Mouse (Mus musculus): ENCODE results near the gene Caskin1. TPM values are rescaled to one million over a fixed set of nuclear protein-coding genes. Genes with fewer than 3 reads are reported as not detected.

The Caskin1 gene
- polyA plus RNA-seq (2012; rRNA removed) = 1.7 and 2.1 TPM in 2 replicates

DNA sequence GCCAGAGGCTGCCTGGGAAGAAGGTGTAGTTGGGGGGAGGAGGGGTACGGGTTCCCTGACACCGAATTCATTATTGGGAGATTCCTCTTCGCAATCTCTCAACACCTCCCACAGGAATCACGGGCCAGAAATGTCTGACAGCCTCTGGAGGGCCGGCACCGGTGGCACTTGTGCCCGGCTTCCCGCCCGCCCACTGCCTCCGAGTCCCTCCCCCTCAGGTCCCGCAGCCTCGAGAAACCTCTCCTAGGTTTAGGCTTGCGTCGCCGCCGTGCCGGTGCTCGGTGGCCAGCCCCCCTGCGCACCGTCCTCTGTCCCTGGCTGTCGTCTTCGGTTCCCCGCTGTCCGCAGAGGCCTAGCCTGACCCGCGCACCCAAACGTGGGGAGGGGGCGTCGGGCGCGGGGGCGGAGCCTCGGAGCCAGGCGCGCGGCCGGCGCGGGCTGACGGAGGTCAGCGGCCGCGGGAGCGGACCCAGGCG, at the start of gene Caskin1:
TSS of gene Caskin1 (plus strand) at position 416 of the 476 bp plus-strand sequence.
- WGBS = 2% methylated on average over 45 of the region's 45 CpGs
- no peak for TF ChIP-seq CTCF (IDR thresholded peaks at IDR 0.05; ENCODE audit: insufficient read depth, low read length)
- TF ChIP-seq POLR2A (IDR thresholded peaks at IDR 0.05; ENCODE audit: borderline replicate concordance, extremely low read depth, low read depth, low read length) = no peak
- H3K4me3 ChIP-seq (replicated peaks; ENCODE audit: extremely low read depth, low read depth, low read length) = peak within 1 kb of the TSS; percentile 56
- H3K4me1 ChIP-seq (ENCODE audit: control insufficient read depth, insufficient read depth, low read length) = no peaks in the 10 kb centered on the region
- peak; percentile 22 for DNase-seq

DNA sequence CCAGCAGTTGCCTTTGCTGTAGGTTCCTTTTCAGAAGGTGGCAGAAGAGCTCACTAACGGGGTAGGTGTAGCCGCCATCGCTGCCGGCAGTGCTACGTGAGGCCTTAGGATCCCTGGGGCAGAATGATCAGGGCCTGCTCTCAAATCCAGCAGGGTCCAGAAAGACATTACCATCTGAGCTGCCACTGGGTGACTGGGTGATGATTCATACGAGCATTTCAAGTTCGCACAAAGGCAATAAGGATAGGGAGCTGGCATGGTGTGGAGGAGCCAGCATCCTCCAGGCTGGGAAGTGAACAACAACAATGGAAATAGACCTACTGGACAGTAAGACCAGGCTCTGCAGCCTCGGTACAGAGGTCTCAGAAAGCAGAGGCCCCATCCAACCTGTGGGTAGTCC, 48.0 kb upstream of the Caskin1 start:
- H3K4me3 ChIP-seq (replicated peaks; ENCODE audit: extremely low read depth, low read depth, low read length) = no peak overlapping the region
- TF ChIP-seq POLR2A (IDR thresholded peaks at IDR 0.05; ENCODE audit: borderline replicate concordance, extremely low read depth, low read depth, low read length) = no peak
- TF ChIP-seq CTCF (IDR thresholded peaks at IDR 0.05; ENCODE audit: insufficient read depth, low read length) = no peak
- no peaks in the 10 kb centered on the region for H3K4me1 ChIP-seq (ENCODE audit: control insufficient read depth, insufficient read depth, low read length)
- WGBS = 88% methylated on average over 8 of the region's 8 CpGs
- DNase-seq = no peak

DNA sequence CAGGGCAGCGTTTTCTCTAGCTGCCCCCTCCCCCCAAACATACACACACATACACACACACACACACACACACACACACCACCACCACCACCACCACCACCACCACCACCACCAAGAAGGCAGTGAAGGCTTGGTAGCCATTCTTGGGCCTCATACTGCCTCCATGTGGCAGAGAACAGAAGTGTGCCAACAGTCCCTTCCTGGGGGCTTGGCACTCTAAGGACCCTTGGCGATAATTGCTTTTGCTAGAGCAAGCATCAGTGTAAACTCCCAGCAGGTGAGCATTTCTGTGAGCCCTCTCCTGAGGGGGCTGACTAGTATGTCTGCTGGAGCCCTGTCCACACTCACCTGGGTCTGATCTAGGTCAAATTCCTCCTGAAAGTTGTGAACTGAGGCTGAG, 47.3 kb upstream of the Caskin1 start:
- no peak for TF ChIP-seq POLR2A (IDR thresholded peaks at IDR 0.05; ENCODE audit: borderline replicate concordance, extremely low read depth, low read depth, low read length)
- peak; percentile 22; the same call in 1 of the 2 replicates for TF ChIP-seq CTCF (IDR thresholded peaks at IDR 0.05; ENCODE audit: insufficient read depth, low read length)
- Histone ChIP-seq H3K4me3 (replicated peaks; ENCODE audit: extremely low read depth, low read depth, low read length) (no peak overlapping the region), H3K4me1 (ENCODE audit: control insufficient read depth, insufficient read depth, low read length) (no peaks in the 10 kb centered on the region)
- WGBS = 49% methylated on average over 2 of the region's 2 CpGs
- DNase-seq = no peak

DNA sequence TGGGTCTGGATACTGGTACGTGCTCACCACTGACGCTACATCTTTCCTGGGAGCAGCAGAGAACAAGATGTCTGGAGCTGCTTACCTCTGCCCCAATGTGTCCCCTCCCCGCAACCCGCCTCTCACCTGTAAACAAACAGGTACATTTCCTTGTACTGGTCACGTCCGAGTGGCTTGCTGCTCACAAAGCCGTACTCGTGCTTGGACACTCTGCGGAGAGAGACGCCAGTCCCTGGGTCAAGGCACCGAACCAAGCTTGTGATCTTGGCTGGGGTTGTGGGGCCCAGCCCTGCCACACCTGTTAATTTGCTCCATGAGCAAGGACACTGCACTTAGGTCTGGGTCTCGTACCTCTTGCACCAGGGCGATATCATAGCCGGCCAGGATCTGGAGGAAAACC, 46.3 kb upstream of the Caskin1 start:
- Histone ChIP-seq H3K4me1 (ENCODE audit: control insufficient read depth, insufficient read depth, low read length) (no peaks in the 10 kb centered on the region), H3K4me3 (replicated peaks; ENCODE audit: extremely low read depth, low read depth, low read length) (no peak overlapping the region)
- TF ChIP-seq CTCF (IDR thresholded peaks at IDR 0.05; ENCODE audit: insufficient read depth, low read length) = no peak
- TF ChIP-seq POLR2A (IDR thresholded peaks at IDR 0.05; ENCODE audit: borderline replicate concordance, extremely low read depth, low read depth, low read length) = no peak
- WGBS = 87% methylated on average over 14 of the region's 14 CpGs
- DNase-seq = no peak

DNA sequence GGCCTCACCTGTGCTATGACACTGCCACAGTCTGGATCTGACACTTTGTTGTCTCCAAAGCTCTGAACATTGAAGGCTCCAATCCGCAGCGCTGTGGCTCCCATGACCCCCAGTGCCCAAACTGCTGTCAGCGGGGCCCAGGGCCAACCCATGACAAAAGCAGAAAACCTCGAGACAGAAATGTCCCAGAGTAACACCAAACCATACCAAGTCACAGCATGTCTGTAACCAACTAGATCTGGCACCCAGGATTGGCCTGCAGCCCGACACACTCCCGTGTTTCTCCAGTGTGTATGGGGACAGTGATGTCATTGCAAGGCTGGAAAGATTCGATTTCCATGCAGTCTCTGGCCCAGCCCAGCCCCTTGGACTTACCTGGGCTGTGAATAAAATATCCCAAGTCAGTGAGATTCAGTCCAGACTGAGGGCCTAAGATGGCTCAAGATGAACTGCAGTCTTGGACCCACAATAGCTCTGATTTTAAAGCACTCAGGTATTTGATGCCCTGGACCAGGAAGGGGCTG, 45.7 kb upstream of the Caskin1 start, which contains the start of gene Dnase1l2:
TSS of gene Dnase1l2 (minus strand) at position 474 of the 524 bp plus-strand sequence.
- TF ChIP-seq CTCF (IDR thresholded peaks at IDR 0.05; ENCODE audit: insufficient read depth, low read length) (no peak), POLR2A (IDR thresholded peaks at IDR 0.05; ENCODE audit: borderline replicate concordance, extremely low read depth, low read depth, low read length) (no peak)

DNA sequence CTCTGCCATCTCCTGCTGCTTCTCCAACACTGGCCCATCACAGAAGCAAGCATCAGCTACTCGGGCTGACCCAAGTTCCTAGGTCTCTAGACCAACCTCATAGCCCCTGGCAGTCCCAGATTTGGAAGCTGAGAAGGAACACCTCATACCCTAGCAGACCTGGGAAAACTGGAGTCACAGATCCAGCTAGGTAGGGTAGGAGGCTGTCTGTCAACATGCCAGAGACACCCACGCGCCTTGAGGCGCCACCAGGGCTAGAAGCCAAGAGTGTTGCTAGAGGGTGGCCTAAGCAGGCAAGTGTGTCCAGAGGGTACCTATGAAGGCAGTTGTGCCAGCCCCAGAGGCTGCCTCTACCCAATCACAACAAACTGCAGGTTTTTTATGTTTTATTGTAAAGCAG, 45.0 kb upstream of the Caskin1 start:
- no peak for DNase-seq
- no peaks in the 10 kb centered on the region for H3K4me1 ChIP-seq (ENCODE audit: control insufficient read depth, insufficient read depth, low read length)
- 86% methylated on average over 4 of the region's 4 CpGs for WGBS
- no peak overlapping the region for H3K4me3 ChIP-seq (replicated peaks; ENCODE audit: extremely low read depth, low read depth, low read length)
- TF ChIP-seq POLR2A (IDR thresholded peaks at IDR 0.05; ENCODE audit: borderline replicate concordance, extremely low read depth, low read depth, low read length) = no peak
- TF ChIP-seq CTCF (IDR thresholded peaks at IDR 0.05; ENCODE audit: insufficient read depth, low read length) = no peak

More for the DNA sequence above, 45.7 kb upstream of the Caskin1 start, which contains the start of gene Dnase1l2:
- WGBS = 64% methylated on average over 7 of the region's 7 CpGs
- no peak for DNase-seq
- Histone ChIP-seq H3K4me1 (ENCODE audit: control insufficient read depth, insufficient read depth, low read length) (no peaks in the 10 kb centered on the region), H3K4me3 (replicated peaks; ENCODE audit: extremely low read depth, low read depth, low read length) (no peak within 1 kb of the TSS)

DNA sequence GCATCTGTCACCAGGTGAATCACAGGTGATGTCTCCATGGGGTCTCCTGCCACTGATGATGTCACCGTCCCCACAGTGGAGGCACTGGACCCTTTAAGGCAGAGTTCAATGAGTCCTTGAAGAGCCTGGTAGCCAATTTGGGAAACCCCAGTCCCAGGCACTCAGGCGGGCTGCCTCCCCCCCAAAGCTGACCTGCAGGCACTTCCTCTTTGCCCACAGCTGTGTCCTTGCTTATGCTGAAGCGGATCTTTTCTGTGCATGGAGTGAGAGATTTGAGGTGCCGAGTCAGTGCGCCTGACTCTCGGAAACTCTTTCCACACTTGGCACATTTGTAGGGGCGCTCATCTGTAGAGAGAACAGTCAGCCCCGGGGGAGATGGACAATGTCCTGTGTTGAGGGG, 41.8 kb upstream of the Caskin1 start:
- Histone ChIP-seq H3K4me3 (replicated peaks; ENCODE audit: extremely low read depth, low read depth, low read length) (no peak overlapping the region), H3K4me1 (ENCODE audit: control insufficient read depth, insufficient read depth, low read length) (no peaks in the 10 kb centered on the region)
- DNase-seq = no peak
- WGBS = 95% methylated on average over 8 of the region's 8 CpGs
- TF ChIP-seq POLR2A (IDR thresholded peaks at IDR 0.05; ENCODE audit: borderline replicate concordance, extremely low read depth, low read depth, low read length) = no peak
- no peak for TF ChIP-seq CTCF (IDR thresholded peaks at IDR 0.05; ENCODE audit: insufficient read depth, low read length)

DNA sequence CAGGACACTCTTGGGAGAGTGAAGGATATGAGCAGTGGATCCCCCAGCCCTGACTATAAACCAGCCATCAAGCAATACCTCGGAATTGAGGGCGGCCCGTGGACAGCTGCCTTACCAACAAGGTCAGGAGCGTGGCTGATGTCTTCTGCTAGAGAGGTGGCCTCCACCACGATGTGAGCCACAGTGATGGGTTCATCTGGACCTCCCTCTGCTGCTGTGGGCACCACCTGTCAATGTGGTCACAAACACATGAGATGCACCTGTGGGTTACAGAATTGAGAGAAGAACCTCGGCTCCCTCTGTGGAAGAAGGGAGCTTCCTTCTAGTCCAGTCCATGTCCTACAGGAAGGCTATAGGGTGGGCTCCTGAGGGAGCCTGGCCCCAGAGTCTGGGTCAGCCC, 38.9 kb upstream of the Caskin1 start:
- TF ChIP-seq CTCF (IDR thresholded peaks at IDR 0.05; ENCODE audit: insufficient read depth, low read length) (no peak), POLR2A (IDR thresholded peaks at IDR 0.05; ENCODE audit: borderline replicate concordance, extremely low read depth, low read depth, low read length) (no peak)
- DNase-seq = no peak
- no peak overlapping the region for H3K4me3 ChIP-seq (replicated peaks; ENCODE audit: extremely low read depth, low read depth, low read length)
- WGBS = 89% methylated on average over 6 of the region's 6 CpGs
- H3K4me1 ChIP-seq (ENCODE audit: control insufficient read depth, insufficient read depth, low read length) = no peaks in the 10 kb centered on the region; the same call in 1 of the 2 replicates

DNA sequence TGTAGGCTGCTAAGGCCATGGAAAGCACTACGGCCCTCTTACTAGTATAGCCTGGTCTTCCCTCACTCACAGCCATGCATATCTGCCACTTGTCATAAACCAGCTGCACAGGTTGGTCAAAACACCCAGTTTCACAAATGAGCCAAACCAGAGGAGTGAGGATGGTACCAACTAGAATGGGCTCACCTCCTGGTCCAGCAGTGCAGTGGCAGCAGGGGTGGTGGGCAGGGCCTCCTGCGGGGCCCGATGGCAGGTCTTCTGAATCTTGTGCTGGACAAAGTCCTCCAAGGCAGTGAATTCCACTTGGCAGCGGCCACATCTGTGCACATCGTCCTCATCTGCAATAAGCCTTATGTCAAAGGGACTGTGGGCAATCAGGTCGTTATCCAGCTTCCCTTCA, 37.2 kb upstream of the Caskin1 start:
- TF ChIP-seq POLR2A (IDR thresholded peaks at IDR 0.05; ENCODE audit: borderline replicate concordance, extremely low read depth, low read depth, low read length) = no peak
- TF ChIP-seq CTCF (IDR thresholded peaks at IDR 0.05; ENCODE audit: insufficient read depth, low read length) = no peak
- H3K4me1 ChIP-seq (ENCODE audit: control insufficient read depth, insufficient read depth, low read length) = no peaks in the 10 kb centered on the region; the same call in 1 of the 2 replicates
- WGBS = 96% methylated on average over 6 of the region's 6 CpGs
- H3K4me3 ChIP-seq (replicated peaks; ENCODE audit: extremely low read depth, low read depth, low read length) = no peak overlapping the region
- DNase-seq = no peak

DNA sequence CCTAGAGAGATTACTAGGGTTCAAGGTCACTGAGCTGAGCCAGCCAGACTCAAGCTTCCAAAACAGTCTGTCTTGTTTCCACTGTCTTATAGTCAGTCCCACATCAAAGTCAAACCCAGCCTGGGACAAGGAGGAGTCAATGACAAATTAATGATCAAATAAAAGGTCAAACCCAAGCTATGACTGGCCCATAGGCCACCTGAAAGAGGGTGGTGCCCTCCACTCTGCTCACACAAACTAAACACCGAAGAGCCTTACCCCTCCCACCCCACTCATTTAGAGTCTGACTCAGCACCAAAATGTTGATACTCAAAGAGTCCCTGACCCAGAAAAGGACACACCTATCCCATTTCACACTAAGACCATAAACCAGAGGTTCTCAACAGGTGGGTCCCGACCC, 35.0 kb upstream of the Caskin1 start:
- 58% methylated on average over 2 of the region's 2 CpGs for WGBS
- no peak for TF ChIP-seq CTCF (IDR thresholded peaks at IDR 0.05; ENCODE audit: insufficient read depth, low read length)
- no peak for TF ChIP-seq POLR2A (IDR thresholded peaks at IDR 0.05; ENCODE audit: borderline replicate concordance, extremely low read depth, low read depth, low read length)
- DNase-seq = no peak
- H3K4me3 ChIP-seq (replicated peaks; ENCODE audit: extremely low read depth, low read depth, low read length) = no peak overlapping the region
- no peaks in the 10 kb centered on the region; the same call in 1 of the 2 replicates for H3K4me1 ChIP-seq (ENCODE audit: control insufficient read depth, insufficient read depth, low read length)

Measured in lung, adult 2 months (tissue).